9 mouse cellular contexts compared by ENCODE assay signal in genomic region chr2:118599087-118599486, GRCm38 (mm10). TPM values are rescaled to one million over a fixed set of nuclear protein-coding genes. Genes with fewer than 3 reads are reported as not detected.
DNase-seq lines count a peak whose midpoint lies in the region; ATAC-seq and TF ChIP-seq lines count a peak whose summit lies in the region.
"Had no signal": no experiment of that assay in that cellular context is flagged by ENCODE, and none has a peak within 500 bp of the region (broad histone marks: within the 10 kb centered on the region; RNA-seq: fewer than 3 reads in every experiment).

No protein-coding gene starts in this region.

- no peak for TF ChIP-seq POLR2A in brain, embryonic 14.5 days (IDR thresholded peaks at IDR 0.05; ENCODE audit: borderline replicate concordance, extremely low read depth, insufficient read depth, insufficient read length, poor library complexity, severe bottlenecking)
- no peak for TF ChIP-seq POLR2A in lung, adult 2 months (IDR thresholded peaks at IDR 0.05; ENCODE audit: borderline replicate concordance, extremely low read depth, low read depth, low read length)

- 28% methylated on average over 5 of the region's 5 CpGs for WGBS in heart, embryonic 12.5 days
- 38% methylated on average over 5 of the region's 5 CpGs for WGBS in hindbrain, postnatal 0 days
- WGBS in midbrain, postnatal 0 days = 31% methylated on average over 4 of the region's 5 CpGs
- 33% methylated on average over 5 of the region's 5 CpGs for WGBS in lung, adult 2 months

- no peak for TF ChIP-seq CTCF in brain, embryonic 14.5 days (IDR thresholded peaks at IDR 0.05; ENCODE audit: borderline replicate concordance, extremely low read depth, insufficient read depth, insufficient read length)
- TF ChIP-seq CTCF in hindbrain, postnatal 0 days (IDR thresholded peaks at IDR 0.05; ENCODE audit: low read depth) = no peak
- TF ChIP-seq CTCF in midbrain, postnatal 0 days (IDR thresholded peaks at IDR 0.05) = no peak
- no peak for TF ChIP-seq CTCF in lung, adult 2 months (IDR thresholded peaks at IDR 0.05; ENCODE audit: insufficient read depth, low read length)

- no peak for DNase-seq in heart, postnatal 4 days
- peak; percentile 12 for DNase-seq in brain, embryonic 14.5 days (ENCODE audit: low read depth)
- no peak for DNase-seq in hindbrain, postnatal 0 days (ENCODE audit: low spot score)
- DNase-seq in midbrain, postnatal 0 days (ENCODE audit: low spot score) = no peak
- DNase-seq in right cerebral cortex, postnatal 14 days = no peak
- DNase-seq in lung, adult 2 months = no peak
- no peak for DNase-seq in kidney, adult 8-10 months
- DNase-seq: gastrocnemius, postnatal 36 days had no signal

- no peak for ATAC-seq in heart, embryonic 12.5 days (ENCODE audit: insufficient number of reproducible peaks, low FRiP score)
- ATAC-seq in hindbrain, postnatal 0 days = no peak
- ATAC-seq in midbrain, postnatal 0 days (ENCODE audit: low FRiP score) = no peak

- H3K27ac ChIP-seq in heart, embryonic 12.5 days (ENCODE audit: poor library complexity, severe bottlenecking) = no peak overlapping the region
- H3K27ac ChIP-seq in hindbrain, postnatal 0 days = no peak overlapping the region
- no peak overlapping the region for H3K27ac ChIP-seq in midbrain, postnatal 0 days (ENCODE audit: low read depth, low read length)

- no peaks in the 10 kb centered on the region for H3K9me3 ChIP-seq in heart, embryonic 12.5 days (replicated peaks)
- no peaks in the 10 kb centered on the region for H3K9me3 ChIP-seq in hindbrain, postnatal 0 days (ENCODE audit: low read length)
- H3K9me3 ChIP-seq in midbrain, postnatal 0 days (ENCODE audit: low read length) = no peaks in the 10 kb centered on the region

- H3K4me3 ChIP-seq in heart, embryonic 12.5 days = peak overlapping the region; percentile 69
- H3K4me3 ChIP-seq in hindbrain, postnatal 0 days (ENCODE audit: low read length) = peak overlapping the region; percentile 64
- 0 out of 2 replicates have a peak overlapping the region, but pooled peaks have one; percentile 52 for H3K4me3 ChIP-seq in midbrain, postnatal 0 days (ENCODE audit: low read depth, low read length)
- H3K4me3 ChIP-seq in lung, adult 2 months (replicated peaks; ENCODE audit: extremely low read depth, low read depth, low read length) = no peak overlapping the region

- peaks cover 30% of the 10 kb centered on the region for H3K36me3 ChIP-seq in heart, embryonic 12.5 days
- H3K36me3 ChIP-seq in hindbrain, postnatal 0 days (ENCODE audit: insufficient read depth, low read length) = no peaks in the 10 kb centered on the region
- H3K36me3 ChIP-seq in midbrain, postnatal 0 days (ENCODE audit: insufficient read depth, low read length) = no peaks in the 10 kb centered on the region

- peak overlapping the region; percentile 79 for H3K9ac ChIP-seq in heart, embryonic 12.5 days
- no peak overlapping the region; the same call in 1 of the 2 replicates for H3K9ac ChIP-seq in hindbrain, postnatal 0 days (replicated peaks; ENCODE audit: low read length)
- no peak overlapping the region for H3K9ac ChIP-seq in midbrain, postnatal 0 days (replicated peaks; ENCODE audit: low read length, poor library complexity, severe bottlenecking)

- H3K4me1 ChIP-seq in heart, embryonic 12.5 days (replicated peaks) = peaks cover 34% of the 10 kb centered on the region
- no peaks in the 10 kb centered on the region for H3K4me1 ChIP-seq in hindbrain, postnatal 0 days (ENCODE audit: insufficient read depth, low read length)
- no peaks in the 10 kb centered on the region for H3K4me1 ChIP-seq in midbrain, postnatal 0 days (ENCODE audit: insufficient read depth, low read length)
- H3K4me1 ChIP-seq in lung, adult 2 months (ENCODE audit: control insufficient read depth, insufficient read depth, low read length) = no peaks in the 10 kb centered on the region

- H3K4me2 ChIP-seq in heart, embryonic 12.5 days = peak overlapping the region; percentile 74
- peak overlapping the region; percentile 90 for H3K4me2 ChIP-seq in hindbrain, postnatal 0 days (ENCODE audit: low read depth, low read length)
- no peak overlapping the region for H3K4me2 ChIP-seq in midbrain, postnatal 0 days (ENCODE audit: low read depth, low read length, poor library complexity, severe bottlenecking)

- no peaks in the 10 kb centered on the region for H3K27me3 ChIP-seq in heart, embryonic 12.5 days (replicated peaks)
- H3K27me3 ChIP-seq in hindbrain, postnatal 0 days (ENCODE audit: insufficient read depth, low read length) = no peaks in the 10 kb centered on the region
- no peaks in the 10 kb centered on the region for H3K27me3 ChIP-seq in midbrain, postnatal 0 days (ENCODE audit: insufficient read depth, low read length)

RNA-seq across cellular contexts. Expression of gene Bub1b, which starts 1.1 kb away (rescaled TPM):
- polyA plus RNA-seq in heart, embryonic 12.5 days (2016; fragmentation: Nextera tagmentation; extraction: Ambion mirVana) = 84.2 and 86.9 TPM in 2 replicates
- total RNA-seq in heart, postnatal 4 days (2021) = 10 to 100 TPM; 39.5 to 50.3 TPM
- 18.9 and 30.6 TPM in 2 replicates for polyA plus RNA-seq in brain, embryonic 14.5 days (2012; rRNA removed)
- 15.1 and 16.3 TPM in 2 replicates for total RNA-seq in hindbrain, postnatal 0 days (2014; rRNA removed)
- 11.5 and 13.0 TPM in 2 replicates for polyA plus RNA-seq in hindbrain, postnatal 0 days (2015; fragmentation: Nextera tagmentation; extraction: Ambion mirVana)
- 7.4 and 8.9 TPM in 2 replicates for total RNA-seq in midbrain, postnatal 0 days (2014; rRNA removed)
- polyA plus RNA-seq in midbrain, postnatal 0 days (2015; fragmentation: Nextera tagmentation; extraction: Ambion mirVana) = 3.0 and 4.2 TPM in 2 replicates
- 1.0 and 2.7 TPM in 2 replicates for polyA plus RNA-seq in lung, adult 2 months (2012; rRNA removed)

RNA-seq across cellular contexts. Expression of gene Bmf, which starts 49.6 kb away (rescaled TPM):
- 2.0 and 2.7 TPM in 2 replicates for polyA plus RNA-seq in heart, embryonic 12.5 days (2016; fragmentation: Nextera tagmentation; extraction: Ambion mirVana)
- total RNA-seq in heart, postnatal 4 days (2021) = 1 to 10 TPM; 4.2 to 7.6 TPM
- polyA plus RNA-seq in brain, embryonic 14.5 days (2012; rRNA removed) = 10.6 and 13.7 TPM in 2 replicates
- total RNA-seq in hindbrain, postnatal 0 days (2014; rRNA removed) = 10.4 and 10.6 TPM in 2 replicates
- 1.3 and 1.4 TPM in 2 replicates for polyA plus RNA-seq in hindbrain, postnatal 0 days (2015; fragmentation: Nextera tagmentation; extraction: Ambion mirVana)
- 6.8 and 9.8 TPM in 2 replicates for total RNA-seq in midbrain, postnatal 0 days (2014; rRNA removed)
- 0.99 and 1.1 TPM in 2 replicates for polyA plus RNA-seq in midbrain, postnatal 0 days (2015; fragmentation: Nextera tagmentation; extraction: Ambion mirVana)
- polyA plus RNA-seq in lung, adult 2 months (2012; rRNA removed) = 31.5 and 35.9 TPM in 2 replicates
